Mouse (Mus musculus) testis, postnatal 10 days (tissue): ENCODE data around the gene Enoph1.

Experiments
- DNase-seq: peaks from one replicate; pipeline ENCODE4 v3.0.0; 2021; ENCODE audit warnings: low spot score

Enoph1 gene

GRCm38 (mm10) chr5:100040281-100040784 is 548 bp downstream of the Enoph1 start:
- DNase-seq = no peak

- DNase-seq = no peak
Observed at GRCm38 (mm10) chr5:100041272-100041671, 1.5 kb downstream of the Enoph1 start.

GRCm38 (mm10) chr5:100042467-100042866 is 2.7 kb downstream of the Enoph1 start:
- no peak for DNase-seq

GRCm38 (mm10) chr5:100043361-100043760 is 3.6 kb downstream of the Enoph1 start:
- peak; percentile 76 for DNase-seq

- no peak for DNase-seq
Observed at GRCm38 (mm10) chr5:100044030-100044429, 4.2 kb downstream of the Enoph1 start.

- DNase-seq = no peak
Observed at GRCm38 (mm10) chr5:100044621-100045020, 4.8 kb downstream of the Enoph1 start.

DNA sequence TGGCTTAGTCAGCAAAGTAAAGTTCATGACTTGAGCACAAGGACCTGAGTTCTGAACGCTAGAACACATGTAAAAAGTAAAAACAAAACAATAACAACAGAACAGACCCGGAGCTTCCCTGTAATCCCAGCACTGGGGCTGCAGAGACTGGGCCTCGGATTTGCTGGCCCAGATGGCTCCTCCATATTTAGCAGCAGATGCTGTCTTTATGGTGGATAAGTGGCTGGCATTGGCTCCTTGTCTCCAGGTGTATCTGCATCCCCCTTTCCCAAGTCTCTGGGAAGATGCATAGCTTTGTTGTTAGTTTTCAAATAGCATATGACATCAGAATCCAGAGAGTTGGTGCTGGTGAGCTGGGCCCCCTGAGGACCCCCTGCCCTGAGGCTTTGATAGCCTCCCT is 6.3 kb downstream of the Enoph1 start:
- DNase-seq = no peak

- no peak for DNase-seq
Observed at GRCm38 (mm10) chr5:100047143-100047640, 7.4 kb downstream of the Enoph1 start.

- DNase-seq = no peak
Observed at GRCm38 (mm10) chr5:100047871-100048270, 8.1 kb downstream of the Enoph1 start.

- no peak for DNase-seq
Observed at GRCm38 (mm10) chr5:100049904-100050303, 10.1 kb downstream of the Enoph1 start.

GRCm38 (mm10) chr5:100052728-100053127 is 12.9 kb downstream of the Enoph1 start:
- DNase-seq = no peak

GRCm38 (mm10) chr5:100054807-100055547 is 15.2 kb downstream of the Enoph1 start:
- no peak for DNase-seq

DNA sequence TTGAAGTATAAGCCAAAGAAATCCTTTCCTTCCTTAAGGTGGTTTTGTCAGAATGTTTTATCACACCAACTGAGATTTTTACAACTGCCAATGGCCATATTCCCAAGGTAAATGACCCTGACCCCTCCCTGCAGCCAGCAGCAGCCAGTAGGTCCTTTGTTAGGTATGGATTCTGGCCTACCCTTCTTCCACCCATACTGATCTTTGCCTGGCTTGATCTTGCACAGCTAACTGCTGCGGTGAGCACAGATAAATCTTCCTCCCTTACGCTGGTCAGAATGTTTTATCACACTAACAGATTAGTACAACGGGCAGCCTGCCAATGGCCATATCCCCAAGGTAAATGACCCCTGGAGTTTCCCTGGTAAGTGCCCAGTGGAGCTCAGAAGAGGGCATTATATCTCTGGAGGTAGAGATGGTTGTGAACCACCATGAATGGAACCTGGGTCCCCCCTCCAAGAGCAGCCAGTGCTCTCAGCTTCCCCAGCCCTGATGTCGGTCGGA is 16.1 kb downstream of the Enoph1 start:
- DNase-seq = no peak

DNA sequence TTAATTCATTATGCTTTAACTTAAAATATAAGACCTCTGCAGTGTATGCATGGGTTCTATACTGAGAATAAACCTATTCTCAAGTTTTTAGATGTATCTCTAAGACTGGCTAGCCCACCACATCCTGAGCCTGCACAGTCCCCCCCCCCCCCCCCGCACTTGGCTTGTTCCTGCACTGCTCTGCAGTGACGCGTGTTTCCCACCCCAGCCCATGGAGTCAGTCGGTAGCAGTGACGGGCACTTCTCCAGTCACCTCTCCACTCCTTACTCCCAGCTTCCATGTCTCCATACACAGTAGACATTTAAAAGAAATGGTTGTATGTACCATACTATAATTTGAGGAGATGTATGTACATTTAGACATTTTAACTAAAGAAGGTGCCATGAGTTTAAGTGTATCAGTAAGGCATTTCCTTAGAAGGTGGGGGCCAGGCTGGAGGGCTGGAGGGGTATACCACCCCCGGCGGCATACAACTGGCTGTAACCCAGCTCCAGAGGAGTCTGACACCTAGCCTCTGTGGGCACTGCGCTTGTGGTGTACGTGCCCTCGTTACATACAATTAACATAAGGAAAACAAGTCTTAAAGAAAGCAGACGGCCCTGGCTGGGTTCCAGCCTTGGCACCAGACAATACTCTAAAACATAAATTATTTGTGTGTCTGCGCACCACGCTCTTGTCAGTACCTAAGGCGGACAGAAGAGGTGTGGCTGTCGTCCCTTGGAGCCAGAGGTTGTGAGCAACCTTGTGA is 17.9 kb downstream of the Enoph1 start:
- no peak for DNase-seq

GRCm38 (mm10) chr5:100058729-100059128 is 18.9 kb downstream of the Enoph1 start:
- no peak for DNase-seq

DNA sequence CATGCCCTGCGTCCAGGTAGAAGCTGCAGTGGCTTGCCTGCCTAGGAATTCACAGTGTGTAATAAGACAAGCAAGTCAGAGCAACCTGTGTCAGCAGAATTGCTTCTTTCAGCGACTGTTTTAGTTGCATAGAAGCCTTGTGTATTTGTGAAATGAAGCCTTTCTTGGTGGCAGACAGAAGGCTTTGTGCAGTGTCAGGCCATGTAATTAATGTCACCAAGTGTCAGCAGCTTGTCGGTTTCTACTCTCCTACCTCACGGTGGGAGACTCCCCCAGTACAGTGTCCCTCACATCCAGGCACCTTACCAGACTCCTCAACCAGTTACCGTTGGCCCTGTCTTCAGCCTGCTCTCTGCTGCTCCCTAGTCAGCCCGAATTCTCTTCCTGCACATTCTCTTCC is 19.5 kb downstream of the Enoph1 start:
- no peak for DNase-seq

GRCm38 (mm10) chr5:100060876-100061275 is 21.1 kb downstream of the Enoph1 start:
- DNase-seq = peak; percentile 61

- DNase-seq = no peak
Observed at GRCm38 (mm10) chr5:100067579-100067978, 27.8 kb downstream of the Enoph1 start.

GRCm38 (mm10) chr5:100069526-100069925 is 29.7 kb downstream of the Enoph1 start:
- DNase-seq = no peak

DNA sequence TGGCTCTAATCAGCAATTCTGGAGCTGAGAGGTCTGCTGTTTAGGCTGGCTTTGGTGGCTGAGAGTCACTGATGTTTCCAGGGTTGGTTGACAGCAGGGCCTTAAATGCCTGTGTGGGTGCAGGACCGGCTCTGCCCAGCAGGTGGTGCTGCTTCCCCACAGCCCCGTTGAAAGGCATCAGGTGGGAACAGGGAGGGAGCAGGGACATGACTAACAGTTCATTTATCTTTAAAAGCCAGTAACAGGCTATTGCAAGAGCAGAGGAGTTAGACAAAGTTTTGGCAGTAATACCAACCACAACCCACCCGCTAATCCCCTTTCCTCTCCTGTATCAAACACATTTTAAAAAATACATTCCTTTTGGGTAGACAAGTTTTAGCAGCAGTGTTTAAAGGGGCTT is 30.5 kb downstream of the Enoph1 start:
- peak; percentile 91 for DNase-seq

DNA sequence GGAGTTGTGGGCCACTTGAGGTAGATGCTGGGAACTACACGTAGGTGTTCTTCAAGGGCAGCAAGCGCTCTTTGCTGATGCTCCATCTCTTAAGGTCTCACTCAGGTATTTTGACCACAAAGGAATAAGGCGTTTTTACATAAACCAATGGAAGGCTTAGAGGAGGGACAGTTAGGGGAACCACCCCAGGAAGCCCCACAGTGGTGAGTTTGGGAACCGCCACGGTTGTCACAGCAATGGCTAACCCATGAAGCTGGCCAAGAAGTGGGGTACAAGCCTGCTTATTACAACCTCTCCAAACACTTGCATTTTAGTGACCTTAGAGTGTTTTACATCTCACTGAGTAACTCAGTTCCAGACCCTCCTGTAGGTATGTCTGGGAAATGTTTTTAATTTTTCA is 31.8 kb downstream of the Enoph1 start:
- DNase-seq = no peak

- no peak for DNase-seq
Observed at GRCm38 (mm10) chr5:100072557-100072956, 32.8 kb downstream of the Enoph1 start.

DNA sequence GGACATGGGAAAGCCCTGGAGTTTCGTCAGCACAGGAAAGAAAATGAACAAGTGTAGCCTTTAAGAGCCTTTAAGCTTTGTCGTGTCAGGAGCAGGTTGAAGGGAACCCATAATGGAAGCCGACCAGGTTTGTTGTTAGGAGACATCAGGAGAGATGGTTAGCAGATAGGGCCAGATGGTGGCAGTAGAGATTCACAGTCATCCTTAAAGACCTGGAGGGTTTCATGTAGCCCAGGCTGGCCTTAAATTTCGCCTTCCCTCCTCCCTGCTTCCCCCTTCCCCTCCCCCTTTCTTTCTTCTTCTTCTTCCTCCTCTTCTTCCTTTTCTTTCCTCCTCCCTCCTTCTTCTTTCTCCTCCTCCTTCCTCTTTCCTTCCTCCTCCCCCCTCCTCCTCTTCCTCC is 34.8 kb downstream of the Enoph1 start:
- no peak for DNase-seq
